Mouse (Mus musculus) embryonic facial prominence, embryonic 11.5 days (tissue): ENCODE data around the gene Tspan15. TPM values are rescaled to one million over a fixed set of nuclear protein-coding genes. Genes with fewer than 3 reads are reported as not detected.

Experiments used
- ATAC-seq: fragments of 200-750 bp; cut with Nextera tagmentation; replicated peaks from 2 replicates; pipeline ENCODE4 v1.8.0; 2017; ENCODE audit warnings: low read depth; ENCODE audit not compliant: insufficient number of reproducible peaks, low FRiP score, low TSS enrichment
- DNase-seq: peaks from one replicate; pipeline ENCODE4 v3.0.0-alpha.2; 2015; ENCODE audit warnings: low spot score
- H3K27ac ChIP-seq: fragments of 300-500 bp; sonication (generic); replicated peaks from 2 replicates; pipeline ENCODE4 v1.5.1; 2014; ENCODE audit warnings: mild to moderate bottlenecking, low read depth, low read length, control low read depth
- H3K27me3 ChIP-seq: fragments of 300-500 bp; sonication (generic); 2 replicates; pipeline ENCODE4 v1.6.1; 2014; ENCODE audit warnings: mild to moderate bottlenecking, low read length, moderate library complexity, mixed read lengths; ENCODE audit not compliant: control insufficient read depth, insufficient read depth
- H3K36me3 ChIP-seq: fragments of 300-500 bp; sonication (generic); replicated peaks from 2 replicates; pipeline ENCODE4 v1.6.1; 2014; ENCODE audit warnings: low read depth, mild to moderate bottlenecking, low read length, moderate library complexity, mixed read lengths; ENCODE audit not compliant: control insufficient read depth, insufficient read depth
- H3K4me1 ChIP-seq: fragments of 300-500 bp; sonication (generic); 2 replicates; pipeline ENCODE4 v1.6.1; 2014; ENCODE audit warnings: low read length, mixed read lengths; ENCODE audit not compliant: control insufficient read depth, insufficient read depth
- H3K4me2 ChIP-seq: fragments of 300-500 bp; sonication (generic); 2 replicates; pipeline ENCODE4 v1.6.1; 2014; ENCODE audit warnings: low read depth, mild to moderate bottlenecking, control low read depth, low read length, moderate library complexity
- H3K4me3 ChIP-seq: fragments of 300-500 bp; sonication (generic); 2 replicates; pipeline ENCODE4 v1.5.1; 2014; ENCODE audit warnings: low read depth, low read length, control low read depth
- H3K9ac ChIP-seq: fragments of 300-500 bp; sonication (generic); replicated peaks from 2 replicates; pipeline ENCODE4 v1.6.1; 2014; ENCODE audit warnings: mild to moderate bottlenecking, control low read depth, low read length
- H3K9me3 ChIP-seq: fragments of 300-500 bp; sonication (generic); replicated peaks from 2 replicates; pipeline ENCODE4 v1.6.1; 2016; ENCODE audit warnings: mild to moderate bottlenecking, low read length, inconsistent platforms, mixed read lengths; ENCODE audit not compliant: control insufficient read depth
- WGBS: fragments of 180-500 bp; shearing (Covaris S2); extraction: QIAGEN DNeasy Blood & Tissue Kit; methylation state at CpG from one replicate; pipeline ENCODE4 v1.1.7; 2014; 5-methylcytosine and 5-hydroxymethylcytosine counted together
- polyA plus RNA-seq: library from polyadenylated mRNA; unstranded; fragments of >200 nt; fragmentation: Nextera tagmentation; extraction: Ambion mirVana; gene quantifications from 2 replicates; pipeline ENCODE4 v1.2.1, GENCODE M21; 2014

Gene Tspan15
- polyA plus RNA-seq, 1 experiment from 2014 or later = 12.2 TPM

DNA sequence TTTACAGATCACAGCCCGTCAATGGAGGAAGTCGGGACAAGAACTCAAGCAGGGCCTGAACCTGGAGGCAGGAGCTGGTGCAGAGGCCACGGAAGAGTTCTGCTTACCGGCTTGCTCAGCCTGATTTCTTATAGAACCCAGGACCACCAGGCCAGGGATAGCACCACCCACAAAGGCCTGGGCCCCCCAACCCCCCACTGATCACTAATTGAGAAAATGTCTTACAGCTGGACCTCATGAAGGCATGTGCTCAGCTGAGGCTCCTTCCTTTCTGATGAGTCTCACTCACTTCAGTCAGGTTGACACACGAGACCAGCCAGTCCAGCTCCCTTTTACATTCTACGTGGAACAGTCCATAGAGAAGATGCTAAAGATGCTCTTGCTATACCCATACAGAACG, 5.2 kb downstream of the Tspan15 start:
- no peaks in the 10 kb centered on the region; the same call in 1 of the 2 replicates for H3K27me3 ChIP-seq
- ATAC-seq (no peak), DNase-seq (peak; percentile 51)
- H3K36me3 ChIP-seq = no peaks in the 10 kb centered on the region
- no peak overlapping the region for H3K4me2 ChIP-seq
- no peak overlapping the region for H3K9ac ChIP-seq
- H3K9me3 ChIP-seq = no peaks in the 10 kb centered on the region
- no peak overlapping the region for H3K4me3 ChIP-seq
- H3K4me1 ChIP-seq = no peaks in the 10 kb centered on the region
- WGBS = 54% methylated on average over 7 of the region's 7 CpGs
- no peak overlapping the region for H3K27ac ChIP-seq

DNA sequence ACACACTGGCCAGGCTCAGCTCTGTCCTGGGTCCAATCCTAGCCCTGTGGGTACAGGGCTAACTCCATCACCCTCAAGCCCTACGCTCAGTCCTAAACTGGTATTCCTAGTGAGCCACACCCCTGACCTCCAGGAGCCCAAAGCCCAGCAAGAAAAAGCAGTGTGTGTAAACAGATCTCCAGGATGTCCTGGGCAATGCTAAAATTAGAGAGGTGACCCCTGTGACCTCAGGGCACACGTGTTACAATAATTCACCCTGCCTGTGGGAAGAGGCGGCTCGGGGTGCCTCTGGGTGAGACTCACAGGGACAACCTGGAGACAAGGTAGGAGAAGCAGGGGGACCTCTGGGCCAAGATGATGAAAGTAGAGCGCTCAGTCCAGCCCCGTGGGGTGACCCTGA, 6.8 kb downstream of the Tspan15 start:
- Histone ChIP-seq H3K27me3 (no peaks in the 10 kb centered on the region; the same call in 1 of the 2 replicates), H3K9ac (no peak overlapping the region), H3K36me3 (no peaks in the 10 kb centered on the region), H3K4me2 (no peak overlapping the region), H3K4me1 (no peaks in the 10 kb centered on the region), H3K27ac (no peak overlapping the region), H3K4me3 (no peak overlapping the region), H3K9me3 (no peaks in the 10 kb centered on the region)
- ATAC-seq (no peak), DNase-seq (no peak)
- WGBS = 50% methylated on average over 6 of the region's 6 CpGs

DNA sequence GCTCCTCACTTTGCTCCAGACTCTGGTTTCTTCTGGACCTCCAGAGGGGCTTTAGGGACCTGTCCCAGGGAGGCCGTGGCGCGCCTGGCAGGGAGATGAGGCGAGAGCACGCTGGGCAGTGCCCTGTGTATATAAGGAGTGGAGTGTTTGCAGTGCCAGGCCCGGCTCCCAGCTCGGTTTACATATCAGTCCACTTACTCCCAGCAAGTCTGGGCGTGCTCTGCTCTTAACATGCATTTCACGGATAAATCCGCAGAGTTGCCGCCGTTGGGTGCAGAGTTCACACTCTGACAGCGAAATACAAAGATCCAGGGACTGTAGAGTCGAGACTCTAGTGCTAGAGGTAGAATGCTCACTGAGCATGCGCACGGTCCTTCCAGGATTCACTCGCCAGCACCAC, 8.3 kb downstream of the Tspan15 start:
- Histone ChIP-seq H3K36me3 (no peaks in the 10 kb centered on the region), H3K27me3 (no peaks in the 10 kb centered on the region), H3K9ac (no peak overlapping the region), H3K4me1 (no peaks in the 10 kb centered on the region), H3K4me3 (no peak overlapping the region), H3K9me3 (no peaks in the 10 kb centered on the region), H3K4me2 (no peak overlapping the region), H3K27ac (no peak overlapping the region)
- ATAC-seq (no peak), DNase-seq (peak; percentile 7)
- 76% methylated on average over 17 of the region's 17 CpGs for WGBS

DNA sequence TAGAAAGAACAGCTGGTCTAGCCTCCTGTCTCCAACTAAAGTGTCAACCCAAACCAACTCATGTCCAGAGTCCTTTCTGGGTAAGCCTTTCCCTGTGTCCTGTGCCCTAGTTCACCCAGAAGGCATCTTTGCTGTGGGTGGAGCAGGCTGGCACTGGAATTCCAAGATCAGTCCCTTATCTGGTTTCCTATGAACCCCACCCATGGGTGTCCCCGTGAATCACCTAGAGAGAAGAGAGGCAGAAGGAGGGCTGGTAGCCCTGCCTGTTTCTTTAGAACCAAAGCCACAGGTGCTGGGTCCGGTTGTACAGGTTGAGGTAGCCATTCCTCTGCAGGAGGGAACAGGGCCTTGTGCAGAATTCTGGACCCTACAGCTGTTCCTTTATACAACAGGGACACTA, 9.4 kb downstream of the Tspan15 start:
- H3K27me3 ChIP-seq = no peaks in the 10 kb centered on the region
- H3K9ac ChIP-seq = no peak overlapping the region
- H3K27ac ChIP-seq = no peak overlapping the region
- DNase-seq (no peak), ATAC-seq (no peak)
- no peaks in the 10 kb centered on the region for H3K36me3 ChIP-seq
- whole genome bisulfite sequencing = 87% methylated on average over 2 of the region's 2 CpGs
- H3K9me3 ChIP-seq = no peaks in the 10 kb centered on the region
- H3K4me2 ChIP-seq = no peak overlapping the region
- H3K4me3 ChIP-seq = no peak overlapping the region
- no peaks in the 10 kb centered on the region for H3K4me1 ChIP-seq

DNA sequence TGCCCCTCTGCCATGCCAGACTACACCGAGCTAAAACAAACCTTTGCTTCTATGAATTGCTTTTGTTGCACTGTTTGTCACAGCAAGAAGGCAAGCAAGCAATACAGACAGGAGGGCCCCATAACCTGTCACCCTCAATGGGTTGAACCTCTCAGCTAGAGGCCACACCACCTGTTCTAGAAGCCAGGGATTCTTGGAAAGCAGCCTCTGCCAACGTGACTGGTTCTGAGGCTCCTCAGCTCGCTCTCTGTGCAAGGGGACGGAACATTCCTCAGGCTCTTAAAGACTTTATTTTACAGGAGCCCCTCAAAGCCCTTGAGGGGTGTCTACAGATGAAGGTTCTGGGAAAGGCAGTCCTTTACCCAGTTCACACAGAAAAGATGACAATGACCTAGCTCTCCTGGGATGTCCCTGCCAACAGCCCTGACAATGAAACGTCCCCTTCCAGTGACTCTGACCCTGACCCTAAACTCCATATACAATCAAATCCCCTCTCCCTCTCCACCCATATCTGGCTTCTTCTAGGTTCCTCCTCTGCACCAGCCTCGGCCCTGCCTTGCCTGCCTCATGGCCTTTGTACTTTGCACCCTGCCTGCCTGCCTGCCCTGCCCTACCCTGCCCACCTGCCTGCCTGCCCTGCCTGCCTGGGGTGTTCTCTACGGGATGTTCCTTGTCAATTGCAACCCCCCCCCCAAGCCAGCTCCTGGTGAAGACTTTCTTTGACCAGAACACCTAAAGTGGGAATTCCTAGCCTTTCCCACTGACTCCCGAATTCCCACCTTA, 10.1 kb downstream of the Tspan15 start:
- Histone ChIP-seq H3K27me3 (no peaks in the 10 kb centered on the region), H3K4me1 (no peaks in the 10 kb centered on the region), H3K9ac (no peak overlapping the region), H3K9me3 (no peaks in the 10 kb centered on the region), H3K27ac (no peak overlapping the region), H3K36me3 (no peaks in the 10 kb centered on the region), H3K4me2 (no peak overlapping the region), H3K4me3 (no peak overlapping the region)
- WGBS = 79% methylated on average over 8 of the region's 8 CpGs
- ATAC-seq (no peak), DNase-seq (no peak)

DNA sequence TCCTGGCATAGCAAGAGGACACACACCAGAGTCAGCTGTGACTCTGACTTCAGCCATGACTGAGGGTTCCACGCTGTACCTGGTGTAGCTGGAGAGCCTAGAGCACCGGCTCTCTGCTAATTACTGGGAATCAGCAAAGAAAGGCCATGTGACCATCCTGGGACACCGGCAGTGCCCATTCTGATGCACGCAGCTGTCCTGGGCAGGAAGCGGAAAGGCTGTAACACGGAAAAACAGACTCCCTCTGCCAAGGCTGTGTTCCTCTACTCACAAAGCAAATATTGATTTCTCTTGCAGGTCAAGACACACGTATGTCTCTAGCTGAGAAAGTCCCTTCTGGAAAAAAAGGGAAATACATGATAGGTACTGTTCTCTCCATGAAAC, 12.3 kb downstream of the Tspan15 start:
- DNase-seq = no peak
- H3K36me3 ChIP-seq = no peaks in the 10 kb centered on the region
- H3K4me1 ChIP-seq = no peaks in the 10 kb centered on the region
- H3K27me3 ChIP-seq = no peaks in the 10 kb centered on the region
- no peak for ATAC-seq
- no peak overlapping the region for H3K4me2 ChIP-seq
- no peak overlapping the region for H3K4me3 ChIP-seq
- no peaks in the 10 kb centered on the region for H3K9me3 ChIP-seq
- 73% methylated on average over 7 of the region's 7 CpGs for WGBS
- no peak overlapping the region for H3K9ac ChIP-seq
- no peak overlapping the region for H3K27ac ChIP-seq

DNA sequence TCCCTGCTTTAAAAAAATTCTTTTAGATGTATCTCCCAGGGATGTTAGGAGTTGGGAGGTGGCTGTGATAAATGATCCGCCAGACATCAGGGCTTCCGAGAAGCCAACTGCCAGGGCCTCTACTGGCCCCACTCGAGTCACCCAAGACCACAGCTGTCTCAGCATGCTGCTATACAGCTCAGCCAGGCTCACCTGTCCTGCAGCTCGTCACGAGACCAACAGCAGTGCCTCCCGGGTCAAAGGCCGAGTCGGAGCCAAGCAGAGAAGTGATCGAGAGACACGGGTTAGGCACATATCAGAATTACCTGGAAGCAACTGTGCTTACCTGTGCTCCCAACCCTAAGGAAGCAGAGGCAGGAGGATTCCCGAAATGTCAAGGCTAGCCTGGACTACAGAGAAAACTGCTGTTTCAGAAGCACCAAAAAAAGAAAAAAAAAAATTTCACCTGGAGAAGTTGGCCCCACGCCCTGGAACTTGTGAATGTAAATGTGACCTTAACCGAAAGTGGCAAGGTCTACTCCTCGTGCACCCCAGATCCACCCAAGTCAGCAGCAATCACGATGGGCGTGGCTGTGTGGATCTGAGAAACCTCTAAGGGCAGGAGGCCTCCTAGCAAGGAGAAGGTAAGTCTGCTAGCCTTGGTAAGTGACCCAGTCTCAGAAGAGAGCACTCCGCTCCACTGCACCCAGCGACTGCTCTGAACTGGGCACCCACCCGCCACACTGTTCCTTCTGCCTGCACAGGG, 12.8 kb downstream of the Tspan15 start:
- H3K9ac ChIP-seq = no peak overlapping the region
- H3K36me3 ChIP-seq = no peaks in the 10 kb centered on the region
- ATAC-seq = no peak
- 87% methylated on average over 19 of the region's 19 CpGs for WGBS
- no peak overlapping the region for H3K4me2 ChIP-seq
- H3K4me3 ChIP-seq = no peak overlapping the region
- H3K27ac ChIP-seq = no peak overlapping the region
- no peaks in the 10 kb centered on the region for H3K9me3 ChIP-seq
- no peaks in the 10 kb centered on the region for H3K4me1 ChIP-seq
- DNase-seq = no peak
- H3K27me3 ChIP-seq = no peaks in the 10 kb centered on the region

DNA sequence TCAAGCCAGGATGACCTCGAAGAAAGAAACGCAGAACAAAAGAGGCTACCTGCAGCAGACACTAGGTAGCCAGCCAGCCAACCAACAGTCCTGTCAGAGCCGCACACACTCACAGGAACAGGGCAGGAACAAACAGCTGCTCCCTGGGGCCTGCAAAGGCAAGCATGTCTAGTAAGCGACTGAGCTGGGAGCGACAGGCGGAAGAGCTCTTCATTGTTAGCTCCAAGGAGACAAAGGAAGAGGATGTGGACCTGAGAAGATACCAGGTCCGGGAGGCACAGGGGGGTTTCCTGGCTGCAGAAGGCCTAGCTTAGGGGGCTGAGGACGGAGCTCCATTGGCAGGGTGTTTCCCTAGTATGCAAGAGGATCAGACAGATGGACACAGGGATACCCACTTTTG, 13.9 kb downstream of the Tspan15 start:
- Histone ChIP-seq H3K4me3 (no peak overlapping the region), H3K27me3 (no peaks in the 10 kb centered on the region), H3K9ac (no peak overlapping the region), H3K27ac (no peak overlapping the region; the same call in 1 of the 2 replicates), H3K4me1 (no peaks in the 10 kb centered on the region), H3K9me3 (no peaks in the 10 kb centered on the region), H3K4me2 (no peak overlapping the region), H3K36me3 (no peaks in the 10 kb centered on the region)
- WGBS = 68% methylated on average over 8 of the region's 8 CpGs
- no peak for ATAC-seq
- DNase-seq = no peak
